10 mouse cellular contexts compared by ENCODE assay signal in genomic region chr8:119020781-119021180, GRCm38 (mm10).
DNase-seq lines count a peak whose midpoint lies in the region; ATAC-seq and TF ChIP-seq lines count a peak whose summit lies in the region.
"Had no signal": no experiment of that assay in that cellular context is flagged by ENCODE, and none has a peak within 500 bp of the region (broad histone marks: within the 10 kb centered on the region; RNA-seq: fewer than 3 reads in every experiment).

No protein-coding gene starts in this region.

- no peak overlapping the region for H3K27ac ChIP-seq in forebrain, embryonic 13.5 days
- no peak overlapping the region for H3K27ac ChIP-seq in forebrain, embryonic 11.5 days (ENCODE audit: low read depth, low read length)
- peak overlapping the region; percentile 73 for H3K27ac ChIP-seq in left cerebral cortex, adult 2 months
- no peak overlapping the region for H3K27ac ChIP-seq in embryonic facial prominence, embryonic 10.5 days (replicated peaks)
- H3K27ac ChIP-seq: midbrain, embryonic 12.5 days had no signal

- H3K27me3 ChIP-seq in forebrain, embryonic 13.5 days, result no peaks in the 10 kb centered on the region
- no peaks in the 10 kb centered on the region for H3K27me3 ChIP-seq in forebrain, embryonic 11.5 days (ENCODE audit: control insufficient read depth, insufficient read depth, low read length)
- no peaks in the 10 kb centered on the region for H3K27me3 ChIP-seq in embryonic facial prominence, embryonic 10.5 days (replicated peaks; ENCODE audit: low read depth, poor library complexity, severe bottlenecking)
- H3K27me3 ChIP-seq: midbrain, embryonic 12.5 days had no signal

- H3K4me2 ChIP-seq in forebrain, embryonic 13.5 days, result no peak overlapping the region
- H3K4me2 ChIP-seq in forebrain, embryonic 11.5 days (ENCODE audit: low read depth, low read length, severe bottlenecking), result no peak overlapping the region
- H3K4me2 ChIP-seq: midbrain, embryonic 12.5 days had no signal

- no peaks in the 10 kb centered on the region for H3K36me3 ChIP-seq in forebrain, embryonic 13.5 days (ENCODE audit: poor library complexity, severe bottlenecking)
- no peaks in the 10 kb centered on the region for H3K36me3 ChIP-seq in forebrain, embryonic 11.5 days (ENCODE audit: control insufficient read depth, insufficient read depth, low read length)
- H3K36me3 ChIP-seq in embryonic facial prominence, embryonic 10.5 days (replicated peaks), result no peaks in the 10 kb centered on the region
- H3K36me3 ChIP-seq: midbrain, embryonic 12.5 days had no signal

- WGBS in forebrain, embryonic 13.5 days, result 61% methylated on average over 11 of the region's 11 CpGs
- 76% methylated on average over 11 of the region's 11 CpGs for WGBS in forebrain, embryonic 11.5 days
- 87% methylated on average over 11 of the region's 11 CpGs for WGBS in embryonic facial prominence, embryonic 10.5 days

- no peaks in the 10 kb centered on the region for H3K9me3 ChIP-seq in forebrain, embryonic 13.5 days (replicated peaks)
- H3K9me3 ChIP-seq in forebrain, embryonic 11.5 days (ENCODE audit: control insufficient read depth, low read length), result no peaks in the 10 kb centered on the region
- no peaks in the 10 kb centered on the region for H3K9me3 ChIP-seq in embryonic facial prominence, embryonic 10.5 days
- H3K9me3 ChIP-seq: midbrain, embryonic 12.5 days had no signal

- 0 out of 2 replicates have a peak, but pooled peaks have one; percentile 27 for ATAC-seq in forebrain, embryonic 13.5 days
- no peak for ATAC-seq in forebrain, embryonic 11.5 days (replicated peaks; ENCODE audit: low FRiP score)
- no peak for ATAC-seq in monocyte, adult 5-6 weeks (replicated peaks; ENCODE audit: insufficient number of reproducible peaks, low FRiP score, low TSS enrichment, poor library complexity, severe bottlenecking)

- no peak overlapping the region for H3K4me3 ChIP-seq in forebrain, embryonic 13.5 days
- no peak overlapping the region for H3K4me3 ChIP-seq in forebrain, embryonic 11.5 days (ENCODE audit: low read depth, low read length)
- H3K4me3 ChIP-seq in left cerebral cortex, adult 2 months, result no peak overlapping the region
- H3K4me3 ChIP-seq in embryonic facial prominence, embryonic 10.5 days, result no peak overlapping the region
- H3K4me3 ChIP-seq: midbrain, embryonic 12.5 days had no signal

- TF ChIP-seq CTCF in left cerebral cortex, adult 2 months (IDR thresholded peaks at IDR 0.05), result no peak

- intact Hi-C loops in left cerebral cortex, adult 2 months (cut with DNase I), result no loop called here

- H3K4me1 ChIP-seq in forebrain, embryonic 13.5 days, result no peaks in the 10 kb centered on the region; the same call in 1 of the 2 replicates
- H3K4me1 ChIP-seq in forebrain, embryonic 11.5 days (replicated peaks; ENCODE audit: control insufficient read depth, insufficient read depth, low read length), result no peaks in the 10 kb centered on the region
- H3K4me1 ChIP-seq in embryonic facial prominence, embryonic 10.5 days, result 0 out of 2 replicates have a peak, but pooled peaks cover 5% of the 10 kb centered on the region
- H3K4me1 ChIP-seq: midbrain, embryonic 12.5 days had no signal

- no peak for DNase-seq in forebrain, embryonic 11.5 days (ENCODE audit: low spot score)
- DNase-seq in urinary bladder, postnatal 14 days (ENCODE audit: low spot score), result peak; percentile 5
- DNase-seq in urinary bladder, adult 2 months (ENCODE audit: low spot score), result no peak
- peak; percentile 62 to 64 for DNase-seq in left cerebral cortex, adult 2 months (ENCODE audit: extremely low spot score in 1 of 2, low spot score in 2 of 2)
- no peak for DNase-seq in embryonic facial prominence, embryonic 10.5 days (ENCODE audit: low spot score)
- no peak for DNase-seq in kidney, postnatal 4 days
- DNase-seq: heart, adult 11 months had no signal

- H3K9ac ChIP-seq in forebrain, embryonic 13.5 days, result no peak overlapping the region
- no peak overlapping the region for H3K9ac ChIP-seq in forebrain, embryonic 11.5 days (ENCODE audit: low read length)
- H3K9ac ChIP-seq: midbrain, embryonic 12.5 days had no signal

Comparison
In these comparisons a context has a peak if more than half of its experiments do, and no peak if none do; other contexts are left out.
1. DNase-seq: peak in urinary bladder, postnatal 14 days (single experiment) and left cerebral cortex, adult 2 months (2 of 2); none in forebrain, embryonic 11.5 days (single experiment), urinary bladder, adult 2 months (single experiment), embryonic facial prominence, embryonic 10.5 days (single experiment) and kidney, postnatal 4 days (0 of 2).